Mouse (Mus musculus) CH12.LX (cell line): ENCODE measurements around the gene Bspry.

Experiments used
- ELF1 ChIP-seq: IDR thresholded peaks from 2 replicates; pipeline ENCODE4 v1.6.1; 2014; ENCODE audit warnings: low read depth, mild to moderate bottlenecking, inconsistent platforms, low read length, improper control_type of control experiment
- EP300 ChIP-seq: IDR thresholded peaks from 2 replicates; pipeline ENCODE4 v1.6.1; 2011; ENCODE audit warnings: low read length, improper control_type of control experiment
- NELFE ChIP-seq: IDR thresholded peaks from 2 replicates; pipeline ENCODE4 v1.6.1; 2011; ENCODE audit warnings: low read depth, low read length, improper control_type of control experiment

- TF ChIP-seq EP300 (no peak), NELFE (no peak), ELF1 (no peak)
Observed at GRCm38 (mm10) chr4:62475131-62475530, 4.7 kb upstream of the Bspry start.
